Mouse (Mus musculus) neutrophil, adult 5-6 weeks (primary cell): ENCODE results near the gene Nap1l4. TPM values are rescaled to one million over a fixed set of nuclear protein-coding genes. Genes with fewer than 3 reads are reported as not detected.
A peak's percentile ranks its signal among the peaks of the same experiment; 100 is the strongest.

Experiments
- ATAC-seq: fragments of 151-379, 151-347 bp; 2 replicates; pipeline ENCODE4 v1.8.0; 2017; ENCODE audit warnings: mild to moderate bottlenecking, moderate TSS enrichment; ENCODE audit not compliant: insufficient number of reproducible peaks, poor library complexity, low FRiP score, severe bottlenecking; ENCODE audit errors: extremely low read depth
- total RNA-seq: library from RNA; stranded (forward); fragments of 200-1000 nt; gene quantifications from 2 replicates; pipeline ENCODE4 v1.2.3, GENCODE M21; 2017

The Nap1l4 gene
- total RNA-seq, 1 experiment from 2014 or later: 117 TPM

DNA sequence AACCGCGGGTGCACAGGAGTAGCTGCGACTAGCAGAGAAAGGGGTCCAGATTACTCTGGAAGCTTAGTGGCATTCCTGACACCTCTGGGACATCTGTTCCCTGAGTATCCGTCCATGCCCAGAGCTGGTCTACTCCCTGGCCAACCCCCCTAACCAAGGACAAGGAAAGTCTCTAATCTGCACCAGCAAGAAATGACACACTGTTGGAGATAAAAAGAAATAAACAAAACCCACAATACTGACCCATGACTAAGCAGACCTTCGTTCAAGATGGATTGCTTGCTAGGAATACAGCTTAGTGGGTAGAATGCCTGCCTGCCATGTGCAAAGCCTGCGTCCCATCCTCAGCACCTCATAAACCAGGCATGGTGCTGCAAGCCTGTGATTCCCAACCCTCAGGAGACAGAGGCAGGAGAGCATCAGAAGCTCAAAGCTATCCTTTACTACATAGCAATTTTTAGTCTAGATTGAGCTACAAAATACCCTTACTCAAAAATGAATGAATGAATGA lies 55.2 kb downstream of the Nap1l4 start:
- ATAC-seq: no peak

DNA sequence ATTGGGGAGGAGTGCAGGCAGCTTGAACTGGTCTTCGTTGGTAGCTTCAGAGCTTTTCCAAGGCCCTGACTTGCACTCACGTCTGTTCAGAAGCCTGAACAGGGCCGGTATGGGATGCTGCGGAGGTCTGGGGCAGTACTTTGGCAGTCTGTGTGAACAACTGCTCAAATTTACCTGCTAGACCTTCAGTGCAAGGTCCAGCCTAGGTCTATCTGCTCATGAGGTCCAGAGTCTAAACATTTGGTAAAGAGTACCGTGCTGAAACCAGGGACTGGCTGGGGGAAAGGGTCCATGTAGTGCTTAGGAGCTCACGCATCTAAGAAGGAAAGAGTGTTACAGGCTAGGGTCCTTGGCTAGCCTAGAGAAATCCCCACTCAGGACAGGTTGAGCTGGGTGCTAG lies 59.2 kb downstream of the Nap1l4 start:
- no peak for ATAC-seq

DNA sequence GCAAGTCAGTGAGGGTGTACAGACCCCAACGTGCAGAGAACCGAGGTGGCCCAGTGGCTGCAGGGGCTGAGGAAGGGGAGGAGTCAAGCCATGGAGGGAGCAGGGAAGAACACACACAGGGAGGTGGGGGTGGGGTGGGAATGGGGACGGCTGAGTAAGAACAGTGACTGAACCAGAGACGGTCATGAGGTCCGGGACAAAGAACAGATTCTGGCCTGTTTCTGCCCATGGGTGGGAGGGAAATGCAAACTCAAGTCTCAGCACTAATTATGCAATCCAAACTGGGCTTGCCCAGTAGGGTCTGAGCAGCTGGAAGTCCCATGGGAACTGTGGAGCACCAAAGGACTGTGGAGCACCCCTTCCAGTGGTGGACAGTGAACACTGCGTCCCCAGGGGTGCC lies 66.4 kb downstream of the Nap1l4 start:
- ATAC-seq: no peak

DNA sequence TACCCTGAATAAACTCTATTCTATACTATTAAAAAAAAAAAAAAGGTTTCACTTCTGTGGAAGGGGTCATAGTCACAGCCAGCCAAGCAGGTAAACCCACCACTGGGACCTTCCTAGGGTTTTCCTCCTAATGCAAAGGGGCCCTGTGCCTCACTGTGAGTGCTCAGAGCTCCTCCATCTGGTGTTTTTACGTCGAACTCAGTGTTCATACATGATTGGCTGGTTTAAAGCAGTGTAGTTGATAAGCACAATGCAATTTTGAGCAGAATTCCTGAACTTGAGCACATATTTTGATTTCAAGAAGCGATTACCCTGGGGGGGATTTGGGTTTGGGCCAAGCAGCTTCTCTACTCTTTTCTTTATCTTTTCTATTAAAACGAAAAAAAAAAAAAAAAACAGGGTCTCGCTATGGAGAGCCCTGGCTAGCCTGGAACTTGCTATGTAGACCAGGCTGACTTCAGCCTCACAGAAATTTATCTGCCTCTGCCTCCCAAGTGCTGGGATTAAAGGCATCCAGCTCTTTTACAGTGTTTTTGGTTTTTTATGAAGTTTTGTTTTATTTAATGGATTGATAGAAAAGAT lies 67.0 kb downstream of the Nap1l4 start:
- no peak for ATAC-seq

DNA sequence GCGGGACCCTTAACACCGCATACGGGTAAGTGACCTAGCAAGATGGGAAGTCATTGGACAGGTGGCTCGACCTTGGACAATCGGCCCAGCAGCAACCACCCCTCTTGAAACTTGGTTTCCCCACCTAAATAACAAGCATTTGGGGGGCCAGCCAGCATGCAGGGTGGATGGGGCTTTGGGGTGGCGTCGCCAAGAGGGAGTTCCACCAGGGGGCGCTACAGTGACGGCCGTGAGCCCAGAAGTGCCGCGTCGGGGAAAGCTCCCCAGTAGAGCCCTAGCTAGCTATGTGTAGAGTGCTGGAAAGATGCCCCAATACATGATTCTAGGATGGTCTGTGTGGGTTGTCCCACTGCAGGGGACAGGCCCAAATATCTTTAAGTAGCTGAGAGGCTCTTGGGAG lies 68.4 kb downstream of the Nap1l4 start:
- no peak; the same call in 1 of the 2 replicates for ATAC-seq

DNA sequence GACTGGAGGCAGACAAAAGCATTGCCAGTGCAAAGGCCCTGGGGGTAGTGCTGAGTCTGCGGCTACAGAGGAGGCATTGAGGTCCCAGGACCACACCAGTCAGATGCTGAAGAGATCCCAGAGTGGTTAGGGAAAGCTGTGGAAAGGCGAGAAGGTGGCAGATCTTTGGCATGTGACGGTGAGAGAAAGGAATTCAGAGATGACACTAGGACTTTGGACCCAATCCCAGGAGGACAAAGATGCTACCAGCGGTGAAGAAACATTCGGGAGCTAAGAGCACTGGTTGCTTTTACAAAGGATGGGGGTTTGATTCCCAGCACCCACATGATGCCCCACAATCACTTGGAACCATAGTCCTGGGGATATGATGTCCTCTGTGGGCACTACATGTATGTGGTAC lies 71.1 kb downstream of the Nap1l4 start:
- ATAC-seq: no peak

DNA sequence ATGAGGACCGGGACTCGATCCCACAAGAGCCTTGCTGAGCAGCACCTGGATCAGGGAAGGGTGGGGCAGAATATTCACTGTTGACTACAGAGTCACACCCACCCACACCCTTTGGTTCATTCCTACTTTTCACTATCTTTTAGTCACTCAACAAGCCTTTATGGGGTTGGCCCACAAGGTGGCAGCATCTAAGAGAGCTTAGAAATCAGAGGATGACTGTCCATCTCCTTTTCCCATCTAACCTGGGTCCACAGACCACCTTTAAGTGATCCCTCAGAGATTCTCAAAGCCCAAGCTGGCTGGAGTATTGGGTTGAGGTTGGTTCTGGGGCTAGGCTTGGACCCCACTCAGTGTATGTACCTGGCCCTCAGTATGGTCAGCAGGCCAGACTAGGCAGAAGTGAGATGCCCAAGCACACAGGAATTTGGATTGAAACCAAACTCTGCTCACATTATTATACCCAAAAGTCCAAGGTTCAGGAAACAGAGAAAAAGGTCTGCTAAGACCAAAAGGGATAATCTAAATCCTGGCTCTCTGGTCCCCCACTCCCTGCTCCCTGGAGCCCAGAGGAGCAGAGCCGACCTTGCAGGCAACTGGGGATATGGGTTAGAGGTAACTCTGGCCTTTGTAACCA lies 72.1 kb downstream of the Nap1l4 start:
- ATAC-seq: no peak

DNA sequence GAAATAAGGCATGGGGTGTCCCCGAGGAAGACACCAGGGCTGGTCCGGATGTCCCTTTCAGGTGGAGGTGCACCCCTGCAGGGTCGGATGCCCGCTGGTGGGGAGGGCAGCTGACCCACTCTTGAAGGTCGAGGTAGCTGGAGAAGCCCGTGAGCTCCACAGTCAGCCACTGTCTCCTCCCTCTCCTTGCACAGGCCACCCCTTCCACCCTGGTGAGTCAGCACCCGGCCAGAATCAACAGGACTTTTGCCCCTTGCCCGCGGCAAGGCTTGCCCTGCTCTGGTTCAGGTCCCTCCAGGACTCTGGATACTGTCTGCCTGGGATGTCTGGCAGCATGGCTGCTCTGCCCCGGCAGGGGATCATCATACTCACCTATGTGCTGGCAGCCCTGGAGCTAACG lies 73.0 kb downstream of the Nap1l4 start:
- ATAC-seq: no peak

DNA sequence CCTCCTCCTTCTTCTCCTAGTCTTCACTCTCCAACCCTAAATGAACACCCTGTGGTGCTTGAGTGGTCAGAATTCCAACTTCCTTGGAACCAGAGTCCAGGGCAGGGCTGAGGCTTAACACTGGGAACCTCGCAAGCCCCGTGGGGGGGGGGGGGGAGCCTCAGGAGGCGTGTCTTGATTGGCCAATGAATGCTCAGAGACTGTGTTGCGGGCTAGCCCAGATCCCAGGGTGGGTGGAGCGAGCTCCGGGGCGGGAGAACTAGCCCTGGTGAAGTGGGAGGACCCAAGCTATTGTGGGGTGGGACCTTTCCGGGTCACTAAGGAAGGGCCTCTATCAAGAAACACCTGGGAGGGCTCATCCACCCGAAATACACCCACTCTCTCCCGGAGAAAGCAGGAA lies 74.1 kb downstream of the Nap1l4 start:
- ATAC-seq: no peak

DNA sequence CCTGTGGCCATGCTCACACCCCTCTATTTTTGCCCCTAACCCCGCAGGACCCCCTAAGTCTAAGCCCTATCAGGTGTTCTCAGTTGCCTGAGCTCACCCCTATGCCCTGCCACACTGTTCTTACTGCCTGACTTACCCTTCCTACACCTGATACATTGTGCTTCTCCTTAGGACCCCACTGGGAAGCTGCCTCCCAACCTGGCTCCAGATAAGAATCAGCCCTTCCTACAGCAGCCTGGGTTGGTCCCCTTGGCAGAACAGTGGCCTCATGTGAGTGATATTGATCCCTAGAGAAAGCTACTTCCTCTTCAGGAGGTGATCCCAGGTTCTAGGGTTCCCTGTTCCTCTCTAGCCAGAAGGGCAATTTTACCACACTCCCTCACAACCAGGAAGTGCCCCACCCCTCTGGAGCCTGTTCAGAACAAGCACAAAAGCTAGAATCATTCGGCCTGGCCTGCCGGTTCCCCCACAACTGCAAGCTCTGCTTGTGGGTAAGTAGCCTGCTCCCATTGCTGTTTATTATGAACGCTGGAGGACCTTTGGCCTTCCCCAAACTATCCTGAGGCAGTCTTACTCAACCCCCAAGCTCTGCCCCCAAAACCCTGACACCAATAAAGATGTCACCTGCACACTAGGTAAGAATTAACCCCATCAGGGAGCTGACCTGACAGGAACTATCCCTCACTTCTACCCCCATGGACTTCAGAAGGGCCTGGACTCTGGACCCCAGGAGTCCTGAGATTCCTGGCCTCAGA lies 75.4 kb downstream of the Nap1l4 start, which contains the start of gene Slc22a18:
TSS of gene Slc22a18 (plus strand) at position 390 of the 755 bp plus-strand sequence.
- no peak for ATAC-seq

DNA sequence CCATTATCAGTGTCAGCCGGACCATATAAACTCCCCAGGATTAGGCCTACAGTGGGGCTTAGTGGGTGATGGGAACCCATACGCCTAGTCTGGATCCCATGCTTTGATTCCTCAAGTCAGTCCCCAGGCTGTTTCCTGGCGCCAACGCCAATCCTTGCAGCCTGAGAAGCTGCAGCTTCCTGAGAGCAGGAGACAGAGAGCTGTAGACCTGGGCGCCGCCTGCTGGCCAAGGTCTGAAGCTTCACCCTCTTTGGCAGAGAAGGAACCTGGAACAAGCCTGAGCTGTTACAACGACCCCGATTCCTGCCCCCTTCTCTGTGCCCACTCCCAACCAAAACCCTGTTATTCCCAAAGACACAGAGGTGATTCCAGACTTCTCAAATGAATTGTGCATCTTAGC lies 79.0 kb downstream of the Nap1l4 start:
- ATAC-seq: peak; percentile 21; the same call in 1 of the 2 replicates

DNA sequence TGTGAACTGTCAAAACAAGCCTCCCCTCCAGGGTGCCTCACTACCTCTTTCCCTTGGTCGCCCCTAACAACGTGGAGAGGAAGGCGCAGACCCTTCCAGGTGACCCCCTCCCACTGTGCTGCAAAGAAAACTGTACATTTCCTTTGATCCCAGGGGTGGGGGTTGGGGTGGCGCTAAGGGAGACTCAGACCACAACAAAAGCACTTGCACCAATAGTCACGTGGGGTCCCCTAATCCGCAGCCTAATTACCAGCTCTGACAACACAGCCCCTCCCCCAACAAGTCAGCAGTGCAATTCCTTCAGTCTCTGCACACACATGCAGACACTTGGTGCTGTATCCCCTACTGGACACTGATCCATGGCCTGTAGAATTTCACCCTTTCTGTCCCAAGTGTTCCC lies 81.2 kb downstream of the Nap1l4 start:
- ATAC-seq: no peak

DNA sequence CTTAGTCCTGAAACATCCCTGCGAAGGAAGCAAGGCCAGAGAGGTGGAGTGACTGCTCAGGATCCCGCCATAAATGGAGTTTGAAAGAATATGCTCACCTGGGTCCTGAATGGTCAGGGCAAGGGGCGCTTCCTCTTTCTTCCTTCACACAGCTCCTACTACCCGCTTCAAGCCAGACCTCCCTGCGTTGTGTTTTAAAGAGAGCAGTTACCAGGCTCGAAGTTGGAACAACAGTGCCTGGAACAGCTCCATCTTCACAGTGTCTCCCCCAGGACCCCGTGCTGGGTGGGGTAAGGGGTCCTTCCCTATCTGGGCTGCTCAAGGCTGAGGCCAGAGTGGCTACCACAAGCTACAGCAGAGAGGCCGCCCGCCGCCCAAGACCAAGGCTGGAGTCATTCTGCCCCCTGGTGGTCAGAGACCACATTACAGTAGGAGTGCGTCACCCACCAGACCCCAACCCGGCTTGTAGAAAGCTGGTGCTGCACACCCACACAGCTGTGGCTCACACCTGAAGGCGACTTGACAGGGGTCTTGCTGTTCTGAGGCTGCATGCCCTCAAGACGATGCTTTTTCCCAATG lies 82.7 kb downstream of the Nap1l4 start:
- peak; percentile 39; the same call in 1 of the 2 replicates for ATAC-seq

DNA sequence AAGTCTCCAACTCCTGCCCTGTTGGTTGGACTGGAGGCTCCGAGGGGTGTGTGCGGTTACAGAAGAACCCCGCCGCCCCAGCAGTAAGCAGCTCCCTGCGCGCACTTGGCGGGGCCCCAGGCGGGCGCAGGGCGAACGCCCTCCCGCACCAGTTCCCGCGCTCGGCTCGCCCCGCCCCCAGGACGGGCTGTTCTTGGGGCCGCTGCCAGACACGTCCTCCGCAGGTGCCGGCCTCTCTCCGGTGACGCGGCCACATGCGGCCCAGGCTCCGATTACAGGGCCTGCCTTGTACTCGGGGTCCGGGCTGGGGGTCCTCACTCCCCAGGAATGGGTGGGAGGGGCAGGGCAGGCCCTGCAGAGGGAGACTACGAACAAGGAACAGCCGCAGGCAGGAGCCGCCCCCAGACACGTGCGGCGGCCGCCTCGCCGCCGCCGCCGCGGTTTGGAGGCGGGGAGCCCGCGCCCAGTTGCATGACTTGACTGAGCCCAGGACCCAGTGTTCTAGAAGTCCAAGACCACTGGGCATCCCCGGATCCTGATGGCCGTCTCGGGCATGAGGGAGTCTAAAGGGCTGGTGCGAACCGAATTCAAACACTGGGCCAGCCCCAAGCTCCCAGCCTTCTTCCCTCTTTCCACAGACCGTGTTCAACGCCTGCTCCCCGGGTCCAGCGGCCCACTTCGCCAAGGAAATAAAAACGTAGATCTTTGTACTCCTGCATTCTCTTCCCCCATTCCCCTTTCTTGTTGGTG lies 83.9 kb downstream of the Nap1l4 start:
- ATAC-seq: no peak

DNA sequence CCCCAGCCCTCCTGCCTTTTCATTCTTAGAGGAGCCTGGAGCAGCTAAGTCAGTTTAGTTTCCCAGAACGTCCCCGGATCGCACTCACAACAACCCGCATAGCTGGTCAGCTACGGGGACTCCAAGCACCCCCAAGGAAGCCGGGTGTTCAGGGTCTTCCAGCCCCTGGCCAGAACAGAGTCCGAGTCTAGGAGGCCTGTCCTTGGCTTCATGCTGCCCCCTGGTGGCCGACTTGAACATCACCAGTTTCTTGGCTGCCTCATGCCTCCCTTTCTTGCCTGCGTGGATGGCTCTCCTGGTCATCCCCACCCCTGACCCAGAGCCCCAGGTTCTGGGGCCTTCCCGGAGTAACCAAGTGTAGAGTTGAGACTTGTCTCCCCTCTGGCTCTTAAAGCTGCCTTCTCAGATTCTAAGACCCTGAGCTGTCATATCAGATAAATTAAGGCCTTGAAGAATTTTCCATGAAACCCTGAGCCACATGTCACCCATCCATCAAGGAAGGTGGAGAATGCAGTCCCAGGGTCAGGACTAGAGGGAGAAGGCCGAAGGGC lies 85.0 kb downstream of the Nap1l4 start:
- 0 out of 2 replicates have a peak, but pooled peaks have one; percentile 21 for ATAC-seq
